Mouse (Mus musculus) heart, embryonic 14.5 days (tissue): ENCODE data around the gene Cacna2d2. TPM values are rescaled to one million over a fixed set of nuclear protein-coding genes. Genes with fewer than 3 reads are reported as not detected.

Experiments
- ATAC-seq: fragments of 200-750 bp; cut with Nextera tagmentation; 2 replicates; pipeline ENCODE4 v1.8.0; 2017; ENCODE audit warnings: low read depth, moderate TSS enrichment; ENCODE audit not compliant: insufficient number of reproducible peaks, insufficient read depth, low FRiP score
- H3K27ac ChIP-seq, 2 experiments: fragments of 200-500 bp in 1 of 2; fragments of 300-500 bp in 1 of 2; sonication (generic) in 1 of 2; replicated peaks in 1 of 2; 2 replicates each; pipeline ENCODE4 v1.5.1; 2012 to 2014; ENCODE audit warnings: low read depth in 2 of 2, low read length in 2 of 2, control low read depth in 1 of 2, mild to moderate bottlenecking in 1 of 2, mixed read lengths in 1 of 2; ENCODE audit not compliant: control insufficient read depth in 1 of 2, insufficient read depth in 1 of 2
- H3K27me3 ChIP-seq: fragments of 300-500 bp; sonication (generic); 2 replicates; pipeline ENCODE4 v1.6.1; 2014; ENCODE audit warnings: mild to moderate bottlenecking, low read length, control low read depth; ENCODE audit not compliant: control insufficient read depth, insufficient read depth
- H3K36me3 ChIP-seq: fragments of 300-500 bp; sonication (generic); 2 replicates; pipeline ENCODE4 v1.6.1; 2014; ENCODE audit warnings: mild to moderate bottlenecking, control low read depth, low read length, mixed read lengths; ENCODE audit not compliant: control insufficient read depth, insufficient read depth
- H3K4me1 ChIP-seq, 2 experiments: fragments of 200-500 bp in 1 of 2; fragments of 300-500 bp in 1 of 2; sonication (generic) in 1 of 2; 2 replicates each; pipeline ENCODE4 v1.6.1; 2012 to 2014; ENCODE audit warnings: low read length in 2 of 2, control low read depth in 1 of 2, mixed read lengths in 1 of 2; ENCODE audit not compliant: control insufficient read depth in 2 of 2, insufficient read depth in 2 of 2
- H3K4me2 ChIP-seq: fragments of 300-500 bp; sonication (generic); 2 replicates; pipeline ENCODE4 v1.6.1; 2014; ENCODE audit warnings: mild to moderate bottlenecking, low read length
- H3K4me3 ChIP-seq, 2 experiments: fragments of 200-500 bp in 1 of 2; fragments of 300-500 bp in 1 of 2; sonication (generic) in 1 of 2; 2 replicates each; pipeline ENCODE4 v1.5.1; 2012 to 2014; ENCODE audit warnings: low read length in 2 of 2, mild to moderate bottlenecking in 2 of 2, control low read depth in 1 of 2, low read depth in 1 of 2, moderate library complexity in 1 of 2; ENCODE audit not compliant: control insufficient read depth in 1 of 2, insufficient read depth in 1 of 2
- H3K9ac ChIP-seq: fragments of 300-500 bp; sonication (generic); 2 replicates; pipeline ENCODE4 v1.6.1; 2014; ENCODE audit warnings: mild to moderate bottlenecking, low read length
- H3K9me3 ChIP-seq: fragments of 300-500 bp; sonication (generic); 2 replicates; pipeline ENCODE4 v1.6.1; 2016; ENCODE audit warnings: low read length, control low read depth; ENCODE audit not compliant: control insufficient read depth
- WGBS: fragments of 180-500 bp; shearing (Covaris S2); extraction: QIAGEN DNeasy Blood & Tissue Kit; methylation state at CpG from one replicate; pipeline ENCODE4 v1.1.7; 2014; 5-methylcytosine and 5-hydroxymethylcytosine counted together
- polyA plus RNA-seq: library from polyadenylated mRNA; unstranded; fragments of >200 nt; fragmentation: Nextera tagmentation; extraction: Ambion mirVana; gene quantifications from 2 replicates; pipeline ENCODE4 v1.2.1, GENCODE M21; 2014

Cacna2d2 gene
- polyA plus RNA-seq, 1 experiment from 2014 or later: 5.6 TPM

DNA sequence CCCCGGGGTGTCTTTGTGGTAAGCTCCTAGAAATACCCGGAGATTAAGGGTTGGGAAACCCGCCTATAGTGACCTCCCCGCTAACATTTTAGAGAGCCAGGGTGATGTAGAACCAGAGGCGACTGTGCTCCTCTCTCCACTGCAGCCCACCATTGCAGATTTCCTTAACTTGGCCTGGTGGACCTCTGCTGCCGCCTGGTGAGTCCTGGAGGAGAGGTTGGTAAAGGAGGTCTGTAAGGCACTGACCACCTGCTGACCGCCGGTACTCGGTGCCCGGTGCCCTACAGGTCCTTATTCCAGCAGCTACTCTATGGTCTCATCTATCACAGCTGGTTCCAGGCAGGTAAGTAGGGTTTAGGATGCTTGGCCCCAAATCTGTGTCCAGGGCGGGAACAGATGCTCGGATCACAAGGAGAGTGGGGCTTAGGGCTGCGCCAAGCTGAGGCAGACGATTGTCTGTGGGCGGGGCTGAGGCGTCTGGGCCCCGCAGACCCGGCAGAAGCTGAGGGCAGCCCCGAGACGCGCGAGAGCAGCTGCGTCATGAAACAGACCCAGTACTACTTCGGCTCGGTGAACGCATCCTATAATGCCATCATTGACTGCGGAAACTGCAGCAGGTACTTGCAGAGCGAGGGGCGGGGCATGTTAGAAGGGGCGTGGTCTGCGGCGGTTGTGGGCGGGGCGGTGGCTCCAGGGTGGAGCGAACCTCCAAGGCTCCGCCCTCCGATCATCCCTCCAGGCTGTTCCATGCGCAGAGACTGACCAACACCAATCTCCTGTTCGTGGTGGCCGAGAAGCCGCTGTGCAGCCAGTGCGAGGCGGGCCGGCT, 127.0 kb downstream of the Cacna2d2 start:
- peak overlapping the region; percentile 33 to 40 for H3K4me3 ChIP-seq
- no peak overlapping the region for H3K27ac ChIP-seq
- no peaks in the 10 kb centered on the region for H3K9me3 ChIP-seq
- no peaks in the 10 kb centered on the region for H3K36me3 ChIP-seq
- ATAC-seq: 0 out of 2 replicates have a peak, but pooled peaks have one; percentile 28
- peaks cover 15 to 24% of the 10 kb centered on the region in 2 experiments for H3K4me1 ChIP-seq
- H3K9ac ChIP-seq: no peak overlapping the region
- WGBS: 13% methylated on average over 44 of the region's 44 CpGs
- peaks cover 20% of the 10 kb centered on the region for H3K27me3 ChIP-seq
- peak overlapping the region; percentile 65 for H3K4me2 ChIP-seq

DNA sequence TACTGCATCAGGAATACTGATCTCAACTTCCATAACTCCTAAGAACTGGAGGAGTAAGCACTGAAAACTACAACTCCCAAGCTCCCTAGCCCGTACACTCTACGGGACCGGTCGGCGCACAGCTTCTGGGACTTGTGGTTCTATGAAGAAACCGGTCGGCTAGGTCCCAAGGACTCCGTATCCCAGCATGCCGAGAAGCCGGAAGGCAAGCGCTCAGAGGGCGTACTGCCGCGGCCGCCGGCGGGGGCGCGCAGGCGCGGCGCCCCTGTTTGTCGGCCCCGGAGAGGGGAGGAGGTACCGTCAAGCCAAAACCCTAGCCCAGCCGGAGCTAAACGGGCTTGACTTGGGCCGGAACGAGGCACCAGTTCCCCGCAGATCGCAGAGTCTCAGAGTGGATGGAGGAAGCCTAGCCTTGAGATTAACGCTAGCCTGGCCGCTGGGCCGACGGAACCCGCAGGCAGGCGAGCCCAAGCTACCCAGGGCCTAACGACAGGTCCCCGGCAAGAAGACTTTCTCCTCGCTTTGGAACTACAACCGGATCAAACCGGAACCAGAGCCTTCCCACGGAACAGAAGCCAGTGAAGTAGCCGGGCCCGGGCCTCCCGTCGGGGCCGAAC, 134.5 kb downstream of the Cacna2d2 start, which contains the start of gene Tmem115:
TSS of gene Tmem115 (plus strand) at position 155 of the 617 bp plus-strand sequence.
- H3K9ac ChIP-seq: peak within 1 kb of the TSS; percentile 93
- H3K4me2 ChIP-seq: peak within 1 kb of the TSS; percentile 91
- H3K4me3 ChIP-seq: peak within 1 kb of the TSS; percentile 86 to 96
- peaks cover 18% of the 10 kb centered on the region for H3K36me3 ChIP-seq
- no peaks in the 10 kb centered on the region for H3K27me3 ChIP-seq
- peak within 1 kb of the TSS; percentile 83 for H3K27ac ChIP-seq
- peaks cover 22 to 29% of the 10 kb centered on the region in 2 experiments for H3K4me1 ChIP-seq
- WGBS: under 1% methylated on average over 48 of the region's 48 CpGs
- no peaks in the 10 kb centered on the region for H3K9me3 ChIP-seq
- ATAC-seq: peak; percentile 96

DNA sequence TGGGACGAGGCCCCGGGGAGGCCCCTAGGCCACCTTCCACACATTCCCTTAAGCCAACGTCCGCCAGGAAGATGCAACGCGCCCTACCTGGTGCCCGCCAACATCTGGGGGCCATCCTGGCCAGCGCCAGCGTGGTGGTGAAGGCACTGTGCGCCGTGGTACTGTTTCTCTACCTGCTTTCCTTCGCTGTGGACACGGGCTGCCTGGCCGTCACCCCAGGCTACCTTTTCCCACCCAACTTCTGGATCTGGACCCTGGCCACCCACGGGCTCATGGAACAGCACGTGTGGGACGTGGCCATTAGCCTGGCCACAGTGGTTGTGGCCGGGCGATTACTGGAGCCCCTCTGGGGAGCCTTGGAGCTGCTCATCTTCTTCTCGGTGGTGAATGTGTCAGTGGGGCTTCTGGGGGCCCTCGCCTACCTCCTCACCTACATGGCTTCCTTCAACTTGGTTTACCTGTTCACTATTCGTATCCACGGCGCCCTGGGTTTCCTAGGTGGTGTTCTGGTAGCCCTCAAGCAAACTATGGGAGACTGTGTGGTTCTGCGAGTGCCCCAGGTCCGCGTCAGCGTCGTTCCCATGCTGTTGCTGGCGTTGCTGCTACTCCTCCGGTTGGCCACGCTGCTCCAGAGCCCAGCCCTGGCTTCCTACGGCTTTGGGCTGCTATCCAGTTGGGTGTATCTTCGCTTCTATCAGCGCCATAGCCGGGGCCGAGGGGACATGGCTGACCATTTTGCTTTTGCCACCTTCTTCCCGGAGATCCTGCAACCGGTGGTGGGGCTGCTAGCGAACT, 135.2 kb downstream of the Cacna2d2 start:
- WGBS: under 1% methylated on average over 40 of the region's 40 CpGs
- Histone ChIP-seq H3K4me1 (peaks cover 22 to 29% of the 10 kb centered on the region in 2 experiments), H3K9ac (peak overlapping the region; percentile 93), H3K9me3 (no peaks in the 10 kb centered on the region), H3K36me3 (peaks cover 25% of the 10 kb centered on the region), H3K27ac (peak overlapping the region; percentile 83; a peak in 3 of 4 replicates), H3K4me3 (peak overlapping the region; percentile 86 to 96), H3K27me3 (no peaks in the 10 kb centered on the region), H3K4me2 (peak overlapping the region; percentile 91)
- ATAC-seq: no peak

DNA sequence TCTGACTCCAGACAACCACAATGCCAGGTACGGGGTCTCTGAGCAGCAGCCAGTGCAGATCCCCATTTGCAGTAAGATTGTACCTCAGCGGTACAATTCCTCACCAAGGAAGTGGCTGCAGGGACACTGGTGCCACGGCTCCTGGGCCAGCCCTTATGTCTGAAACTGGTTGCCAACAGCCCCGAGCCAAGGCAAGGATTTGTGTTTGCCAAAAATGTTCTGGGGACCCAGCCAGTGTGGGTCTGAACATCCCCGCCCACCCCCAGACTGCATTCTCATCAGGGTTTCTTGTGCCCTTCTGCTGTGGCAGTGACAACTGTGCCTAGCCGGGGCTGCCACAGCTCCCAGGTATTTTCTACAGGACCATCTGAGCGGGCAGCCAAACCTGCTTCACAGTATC, 138.8 kb downstream of the Cacna2d2 start:
- peaks cover 31% of the 10 kb centered on the region for H3K36me3 ChIP-seq
- no peak overlapping the region for H3K27ac ChIP-seq
- no peak overlapping the region for H3K4me2 ChIP-seq
- no peak overlapping the region for H3K4me3 ChIP-seq
- no peak for ATAC-seq
- no peaks in the 10 kb centered on the region for H3K27me3 ChIP-seq
- peaks cover 32 to 46% of the 10 kb centered on the region in 2 experiments for H3K4me1 ChIP-seq
- whole genome bisulfite sequencing: 90% methylated on average over 7 of the region's 7 CpGs
- no peak overlapping the region for H3K9ac ChIP-seq
- no peaks in the 10 kb centered on the region for H3K9me3 ChIP-seq

DNA sequence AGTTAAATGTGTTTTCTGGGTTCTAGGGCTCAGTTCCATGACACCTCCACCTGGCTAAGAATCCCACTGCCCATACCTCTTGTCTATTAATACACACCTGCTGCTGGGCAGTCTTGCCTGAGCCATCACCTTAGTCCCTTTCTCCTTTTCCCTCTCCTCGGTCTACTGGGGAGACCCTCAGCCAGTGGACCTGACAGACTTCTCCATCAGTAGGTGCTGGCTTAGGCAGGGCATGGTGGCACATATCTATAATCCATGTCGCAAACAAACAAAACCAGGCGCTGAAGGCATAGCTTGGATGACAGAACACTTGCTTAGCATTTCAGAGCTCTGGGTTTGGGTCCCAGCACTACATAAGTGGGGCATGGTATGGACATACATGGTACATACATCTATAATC, 139.3 kb downstream of the Cacna2d2 start:
- 88% methylated on average over 3 of the region's 3 CpGs for WGBS
- Histone ChIP-seq H3K27ac (no peak overlapping the region), H3K27me3 (no peaks in the 10 kb centered on the region), H3K36me3 (peaks cover 34% of the 10 kb centered on the region), H3K4me2 (no peak overlapping the region), H3K9me3 (no peaks in the 10 kb centered on the region), H3K4me3 (no peak overlapping the region), H3K9ac (no peak overlapping the region), H3K4me1 (peaks cover 29 to 47% of the 10 kb centered on the region in 2 experiments)
- ATAC-seq: no peak

DNA sequence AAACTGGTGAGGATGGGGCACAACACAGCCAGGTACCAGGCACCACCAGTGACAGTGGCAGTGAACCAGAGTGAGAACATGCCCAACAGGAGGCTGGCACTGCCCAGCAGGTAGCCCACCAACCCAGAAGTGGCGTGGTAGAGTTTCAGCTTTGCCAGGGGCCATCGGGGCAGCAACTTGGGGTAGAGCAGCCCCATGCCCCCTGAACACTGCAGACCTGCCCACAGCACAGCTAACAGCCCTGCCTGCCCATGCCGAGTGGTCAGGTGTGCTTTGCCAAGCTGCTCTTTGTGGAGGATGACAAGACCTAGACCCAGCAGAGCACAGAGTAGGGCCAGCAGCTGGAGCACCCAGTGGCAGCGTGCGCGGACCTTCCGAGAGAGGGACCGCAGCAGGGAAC, 140.5 kb downstream of the Cacna2d2 start:
- H3K27me3 ChIP-seq: no peaks in the 10 kb centered on the region
- H3K27ac ChIP-seq: no peak overlapping the region
- WGBS: 91% methylated on average over 8 of the region's 8 CpGs
- peaks cover 46% of the 10 kb centered on the region for H3K36me3 ChIP-seq
- no peak for ATAC-seq
- no peaks in the 10 kb centered on the region for H3K9me3 ChIP-seq
- no peak overlapping the region for H3K9ac ChIP-seq
- H3K4me1 ChIP-seq: peaks cover 29 to 42% of the 10 kb centered on the region in 2 experiments
- no peak overlapping the region for H3K4me3 ChIP-seq
- H3K4me2 ChIP-seq: no peak overlapping the region

DNA sequence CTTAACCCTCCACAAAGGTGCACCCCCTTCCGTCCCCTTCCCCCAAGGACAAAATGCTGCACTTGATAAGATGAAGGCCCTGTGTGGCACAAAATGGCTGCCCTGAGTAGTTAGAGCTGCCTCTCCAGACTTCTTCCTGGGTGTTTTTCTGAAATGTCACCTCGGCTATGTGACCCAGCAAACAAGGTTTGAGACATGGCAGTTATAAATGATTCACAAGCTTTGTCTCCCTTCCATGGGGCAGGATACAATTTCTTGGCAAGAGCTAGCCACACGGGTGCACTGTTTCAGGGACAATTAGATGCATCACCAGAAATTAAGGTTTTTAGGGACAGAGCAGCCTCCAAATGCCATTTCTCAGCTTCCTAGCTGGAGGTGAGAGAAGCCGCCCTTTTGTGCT, 141.0 kb downstream of the Cacna2d2 start:
- Histone ChIP-seq H3K9me3 (no peaks in the 10 kb centered on the region), H3K27me3 (no peaks in the 10 kb centered on the region), H3K4me2 (no peak overlapping the region), H3K9ac (no peak overlapping the region), H3K4me1 (peaks cover 29 to 37% of the 10 kb centered on the region in 2 experiments), H3K4me3 (no peak overlapping the region), H3K27ac (no peak overlapping the region), H3K36me3 (peaks cover 51% of the 10 kb centered on the region)
- no peak for ATAC-seq
- WGBS: 67% methylated on average over 4 of the region's 4 CpGs
